Mouse (Mus musculus): ENCODE data around the gene Pklr. TPM values are rescaled to one million over a fixed set of nuclear protein-coding genes. Genes with fewer than 3 reads are reported as not detected.

Gene Pklr
- 102 and 104 TPM in 2 replicates for polyA plus RNA-seq (2015; fragmentation: Nextera tagmentation; extraction: Ambion mirVana)

GRCm38 (mm10) chr3:89135958-89136357 lies at the start of gene Pklr:
Gene Pklr (plus strand): TSS chr3:89136142.
- Histone ChIP-seq H3K36me3 (ENCODE audit: control insufficient read depth, insufficient read depth) (peaks cover 10% of the 10 kb centered on the region), H3K4me1 (ENCODE audit: control insufficient read depth, low read depth, low read length) (peaks cover 62% of the 10 kb centered on the region), H3K4me2 (ENCODE audit: low read depth, low read length) (peak within 1 kb of the TSS; percentile 70), H3K27me3 (ENCODE audit: control insufficient read depth, insufficient read depth, low read depth, low read length) (no peaks in the 10 kb centered on the region), H3K27ac (ENCODE audit: low read length) (peak within 1 kb of the TSS; percentile 81), H3K9ac (ENCODE audit: low read depth, low read length) (peak within 1 kb of the TSS; percentile 72), H3K9me3 (replicated peaks; ENCODE audit: control insufficient read depth, low read length) (no peaks in the 10 kb centered on the region), H3K4me3 (ENCODE audit: low read depth, low read length) (peak within 1 kb of the TSS; percentile 70)
- WGBS (ENCODE audit: insufficient replicate concordance): 10% methylated on average over 3 of the region's 3 CpGs
- peak; percentile 58 for ATAC-seq (ENCODE audit: low read depth)

- 15% methylated on average over 21 of the region's 21 CpGs for WGBS (ENCODE audit: insufficient replicate concordance)
- Histone ChIP-seq H3K4me3 (ENCODE audit: low read depth, low read length) (no peak overlapping the region), H3K27me3 (ENCODE audit: control insufficient read depth, insufficient read depth, low read depth, low read length) (peaks cover 17% of the 10 kb centered on the region), H3K4me2 (ENCODE audit: low read depth, low read length) (peak overlapping the region; percentile 45), H3K36me3 (ENCODE audit: control insufficient read depth, insufficient read depth) (no peaks in the 10 kb centered on the region), H3K9ac (ENCODE audit: low read depth, low read length) (0 out of 2 replicates have a peak overlapping the region, but pooled peaks have one; percentile 4), H3K9me3 (replicated peaks; ENCODE audit: control insufficient read depth, low read length) (no peaks in the 10 kb centered on the region), H3K27ac (ENCODE audit: low read length) (no peak overlapping the region), H3K4me1 (ENCODE audit: control insufficient read depth, low read depth, low read length) (peaks cover 33% of the 10 kb centered on the region)
- ATAC-seq (ENCODE audit: low read depth): no peak
Observed at GRCm38 (mm10) chr3:89087338-89088110, 48.4 kb upstream of the Pklr start.

DNA sequence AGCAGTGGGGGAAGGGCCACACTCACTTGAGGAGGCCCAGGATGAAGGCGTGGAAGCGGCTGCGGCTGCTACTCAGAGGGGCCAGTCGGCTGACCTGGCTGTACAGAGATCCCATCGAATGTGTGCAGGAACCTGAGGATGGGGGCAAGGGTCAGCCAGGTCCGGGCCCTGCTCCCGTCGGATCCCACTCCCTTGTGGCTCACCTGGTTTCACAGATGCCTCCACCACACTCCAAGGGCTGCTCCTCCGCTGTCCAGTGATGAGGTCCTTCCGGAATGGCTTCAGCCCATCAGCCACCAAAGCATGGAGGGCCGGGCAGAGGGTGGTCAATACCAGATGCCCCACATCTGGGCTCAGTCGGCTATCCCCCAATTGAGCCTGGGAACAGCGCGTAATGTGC lies 47.0 kb upstream of the Pklr start:
- no peaks in the 10 kb centered on the region for H3K9me3 ChIP-seq (replicated peaks; ENCODE audit: control insufficient read depth, low read length)
- ATAC-seq (ENCODE audit: low read depth): no peak
- 44% methylated on average over 14 of the region's 14 CpGs for WGBS (ENCODE audit: insufficient replicate concordance)
- peaks cover 26% of the 10 kb centered on the region for H3K27me3 ChIP-seq (ENCODE audit: control insufficient read depth, insufficient read depth, low read depth, low read length)
- peaks cover 41% of the 10 kb centered on the region for H3K4me1 ChIP-seq (ENCODE audit: control insufficient read depth, low read depth, low read length)
- no peaks in the 10 kb centered on the region for H3K36me3 ChIP-seq (ENCODE audit: control insufficient read depth, insufficient read depth)
- H3K9ac ChIP-seq (ENCODE audit: low read depth, low read length): no peak overlapping the region
- no peak overlapping the region for H3K27ac ChIP-seq (ENCODE audit: low read length)
- H3K4me3 ChIP-seq (ENCODE audit: low read depth, low read length): peak overlapping the region; percentile 72
- peak overlapping the region; percentile 100 for H3K4me2 ChIP-seq (ENCODE audit: low read depth, low read length)

DNA sequence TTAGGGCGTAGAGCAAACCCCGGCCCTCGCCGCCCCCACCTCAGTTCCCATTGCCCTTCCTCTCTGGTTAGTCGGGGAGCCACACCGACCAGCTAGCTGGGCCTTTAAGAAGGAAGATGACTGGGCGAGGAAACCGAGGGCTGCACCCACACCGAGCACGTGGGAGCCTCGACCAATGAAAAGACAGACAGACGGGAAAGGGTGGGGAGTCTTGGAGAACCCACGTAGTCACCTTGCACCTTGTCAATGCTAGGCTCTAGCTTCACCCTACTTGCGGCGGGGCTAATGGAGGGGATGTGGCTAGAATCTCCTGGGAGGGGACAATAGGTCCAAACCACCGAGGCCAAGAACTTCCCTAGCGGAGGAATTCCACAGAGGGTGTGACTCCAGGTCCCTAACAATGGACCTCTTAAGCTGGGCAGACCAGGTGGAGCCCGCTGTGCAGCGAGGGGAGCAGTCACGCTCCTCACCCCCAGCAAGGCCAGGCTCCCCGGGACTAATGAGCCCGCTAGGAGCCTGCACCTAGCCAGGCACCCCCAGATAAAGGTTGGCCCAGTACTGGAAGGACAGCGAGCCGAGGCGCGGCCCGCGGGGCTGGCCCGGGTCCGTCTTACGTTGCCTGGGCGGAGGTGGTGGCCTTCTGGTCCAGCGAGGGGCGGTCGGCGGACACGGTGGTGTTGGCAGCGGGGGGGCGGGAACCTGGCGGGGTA lies 45.9 kb upstream of the Pklr start:
- H3K9ac ChIP-seq (ENCODE audit: low read depth, low read length): peak overlapping the region; percentile 72
- peaks cover 26% of the 10 kb centered on the region for H3K27me3 ChIP-seq (ENCODE audit: control insufficient read depth, insufficient read depth, low read depth, low read length)
- peaks cover 41% of the 10 kb centered on the region for H3K4me1 ChIP-seq (ENCODE audit: control insufficient read depth, low read depth, low read length)
- H3K27ac ChIP-seq (ENCODE audit: low read length): peak overlapping the region; percentile 65; the same call in 1 of the 2 replicates
- H3K4me2 ChIP-seq (ENCODE audit: low read depth, low read length): peak overlapping the region; percentile 100
- WGBS (ENCODE audit: insufficient replicate concordance): under 1% methylated on average over 39 of the region's 40 CpGs
- peak; percentile 91 for ATAC-seq (ENCODE audit: low read depth)
- H3K4me3 ChIP-seq (ENCODE audit: low read depth, low read length): peak overlapping the region; percentile 72
- peaks cover 2% of the 10 kb centered on the region; the same call in 1 of the 2 replicates for H3K36me3 ChIP-seq (ENCODE audit: control insufficient read depth, insufficient read depth)
- H3K9me3 ChIP-seq (replicated peaks; ENCODE audit: control insufficient read depth, low read length): no peaks in the 10 kb centered on the region

GRCm38 (mm10) chr3:89090694-89091655 lies 45.0 kb upstream of the Pklr start:
- WGBS (ENCODE audit: insufficient replicate concordance): 1% methylated on average over 69 of the region's 74 CpGs
- ATAC-seq (ENCODE audit: low read depth): peak; percentile 46
- Histone ChIP-seq H3K4me1 (ENCODE audit: control insufficient read depth, low read depth, low read length) (peaks cover 41% of the 10 kb centered on the region), H3K36me3 (ENCODE audit: control insufficient read depth, insufficient read depth) (peaks cover 8% of the 10 kb centered on the region), H3K9ac (ENCODE audit: low read depth, low read length) (peak overlapping the region; percentile 72), H3K4me2 (ENCODE audit: low read depth, low read length) (peak overlapping the region; percentile 100), H3K27ac (ENCODE audit: low read length) (no peak overlapping the region; the same call in 1 of the 2 replicates), H3K9me3 (replicated peaks; ENCODE audit: control insufficient read depth, low read length) (no peaks in the 10 kb centered on the region), H3K27me3 (ENCODE audit: control insufficient read depth, insufficient read depth, low read depth, low read length) (peaks cover 26% of the 10 kb centered on the region), H3K4me3 (ENCODE audit: low read depth, low read length) (peak overlapping the region; percentile 72)

GRCm38 (mm10) chr3:89091811-89092508 lies 44.0 kb upstream of the Pklr start:
- H3K9me3 ChIP-seq (replicated peaks; ENCODE audit: control insufficient read depth, low read length): no peaks in the 10 kb centered on the region

DNA sequence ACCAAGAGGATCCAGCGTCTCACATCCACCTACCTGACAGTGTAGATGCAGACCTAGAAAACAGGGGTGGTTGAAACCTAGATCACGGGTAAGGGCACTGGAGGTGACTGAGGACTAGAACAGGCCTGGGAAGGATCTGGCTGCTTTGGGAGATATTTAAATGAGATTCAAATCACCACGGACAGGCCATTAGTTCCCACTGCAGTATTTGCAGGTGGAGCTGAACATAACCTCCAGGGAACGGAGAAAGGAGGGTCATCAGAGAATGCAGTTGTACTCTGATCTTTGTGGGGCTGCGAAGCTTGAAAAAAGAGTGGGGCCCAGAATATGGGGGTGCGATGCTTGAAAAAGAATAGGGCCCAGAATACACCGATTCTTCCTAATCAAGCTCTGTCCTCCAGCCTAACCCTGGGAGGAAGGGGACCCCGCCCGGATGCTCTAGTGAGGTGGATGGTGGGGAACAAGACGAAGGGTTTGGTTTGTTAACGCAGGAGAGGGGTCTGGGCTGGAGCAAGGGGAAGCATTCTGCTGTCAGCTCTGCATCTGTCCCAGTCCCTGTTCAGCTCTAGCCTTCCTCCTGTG lies 43.3 kb upstream of the Pklr start:
- Histone ChIP-seq H3K9ac (ENCODE audit: low read depth, low read length) (no peak overlapping the region), H3K4me1 (ENCODE audit: control insufficient read depth, low read depth, low read length) (peaks cover 40% of the 10 kb centered on the region), H3K27ac (ENCODE audit: low read length) (no peak overlapping the region), H3K36me3 (ENCODE audit: control insufficient read depth, insufficient read depth) (peaks cover 17% of the 10 kb centered on the region), H3K27me3 (ENCODE audit: control insufficient read depth, insufficient read depth, low read depth, low read length) (peaks cover 26% of the 10 kb centered on the region), H3K4me2 (ENCODE audit: low read depth, low read length) (peak overlapping the region; percentile 49), H3K9me3 (replicated peaks; ENCODE audit: control insufficient read depth, low read length) (no peaks in the 10 kb centered on the region), H3K4me3 (ENCODE audit: low read depth, low read length) (peak overlapping the region; percentile 22)
- WGBS (ENCODE audit: insufficient replicate concordance): 18% methylated on average over 11 of the region's 11 CpGs
- no peak for ATAC-seq (ENCODE audit: low read depth)

More at GRCm38 (mm10) chr3:89091811-89092508, 44.0 kb upstream of the Pklr start:
- H3K4me2 ChIP-seq (ENCODE audit: low read depth, low read length): no peak overlapping the region
- H3K36me3 ChIP-seq (ENCODE audit: control insufficient read depth, insufficient read depth): peaks cover 15% of the 10 kb centered on the region
- H3K27me3 ChIP-seq (ENCODE audit: control insufficient read depth, insufficient read depth, low read depth, low read length): peaks cover 26% of the 10 kb centered on the region
- 16% methylated on average over 20 of the region's 20 CpGs for WGBS (ENCODE audit: insufficient replicate concordance)
- peaks cover 41% of the 10 kb centered on the region for H3K4me1 ChIP-seq (ENCODE audit: control insufficient read depth, low read depth, low read length)
- no peak overlapping the region for H3K27ac ChIP-seq (ENCODE audit: low read length)
- H3K9ac ChIP-seq (ENCODE audit: low read depth, low read length): no peak overlapping the region
- no peak overlapping the region for H3K4me3 ChIP-seq (ENCODE audit: low read depth, low read length)
- ATAC-seq (ENCODE audit: low read depth): no peak

Data from liver, embryonic 16.5 days (tissue).